Comparison of ENCODE assay signal across 8 mouse cellular contexts in genomic region chr19:54046684-54047070, GRCm38 (mm10). TPM values are rescaled to one million over a fixed set of nuclear protein-coding genes. Genes with fewer than 3 reads are reported as not detected.
A peak's percentile ranks its signal among the peaks of the same experiment; 100 is the strongest.
DNase-seq lines count a peak whose midpoint lies in the region; ATAC-seq and TF ChIP-seq lines count a peak whose summit lies in the region.

No protein-coding gene starts in this region.

- H3K36me3 ChIP-seq in heart, embryonic 10.5 days, result no peaks in the 10 kb centered on the region
- H3K36me3 ChIP-seq in ES-E14 (ENCODE audit: control insufficient read depth, insufficient read depth, low read length, poor library complexity, severe bottlenecking), result no peaks in the 10 kb centered on the region
- H3K36me3 ChIP-seq in forebrain, embryonic 13.5 days (ENCODE audit: poor library complexity, severe bottlenecking), result no peaks in the 10 kb centered on the region
- no peaks in the 10 kb centered on the region for H3K36me3 ChIP-seq in limb, embryonic 15.5 days
- H3K36me3 ChIP-seq in stomach, embryonic 16.5 days (ENCODE audit: control insufficient read depth, insufficient read depth, low read length), result no peaks in the 10 kb centered on the region

- ATAC-seq in forebrain, embryonic 13.5 days, result no peak
- ATAC-seq in limb, embryonic 15.5 days (ENCODE audit: insufficient number of reproducible peaks, low FRiP score, low TSS enrichment, low read depth), result no peak
- no peak for ATAC-seq in stomach, embryonic 16.5 days (ENCODE audit: insufficient read depth, low FRiP score)
- no peak for ATAC-seq in monocyte, adult 5-6 weeks (replicated peaks; ENCODE audit: insufficient number of reproducible peaks, low FRiP score, low TSS enrichment, poor library complexity, severe bottlenecking)

- H3K27me3 ChIP-seq in heart, embryonic 10.5 days (ENCODE audit: insufficient read depth, poor library complexity, severe bottlenecking), result peaks cover 73% of the 10 kb centered on the region
- H3K27me3 ChIP-seq in forebrain, embryonic 13.5 days, result peaks cover 64% of the 10 kb centered on the region
- peaks cover 79% of the 10 kb centered on the region for H3K27me3 ChIP-seq in limb, embryonic 15.5 days
- H3K27me3 ChIP-seq in stomach, embryonic 16.5 days (ENCODE audit: control insufficient read depth, insufficient read depth, low read length), result peaks cover 42% of the 10 kb centered on the region

- no peaks in the 10 kb centered on the region for H3K9me3 ChIP-seq in heart, embryonic 10.5 days
- no peaks in the 10 kb centered on the region for H3K9me3 ChIP-seq in ES-E14 (ENCODE audit: control insufficient read depth, insufficient read depth, low read depth, low read length)
- H3K9me3 ChIP-seq in forebrain, embryonic 13.5 days (replicated peaks), result no peaks in the 10 kb centered on the region
- no peaks in the 10 kb centered on the region for H3K9me3 ChIP-seq in limb, embryonic 15.5 days
- H3K9me3 ChIP-seq in stomach, embryonic 16.5 days (replicated peaks; ENCODE audit: control insufficient read depth, low read length), result no peaks in the 10 kb centered on the region

- H3K4me3 ChIP-seq in heart, embryonic 10.5 days, result peak overlapping the region; percentile 70
- H3K4me3 ChIP-seq in ES-E14 (ENCODE audit: insufficient read depth in 1 of 2, low read depth in 1 of 2, low read length in 2 of 2, poor library complexity in 1 of 2, severe bottlenecking in 1 of 2), result peak overlapping the region in 1 of 2 experiments; percentile 46; a peak in 3 of 4 replicates
- H3K4me3 ChIP-seq in forebrain, embryonic 13.5 days, result peak overlapping the region; percentile 57
- H3K4me3 ChIP-seq in limb, embryonic 15.5 days, result peak overlapping the region; percentile 53
- H3K4me3 ChIP-seq in stomach, embryonic 16.5 days (replicated peaks; ENCODE audit: low read length), result peak overlapping the region; percentile 59

- H3K27ac ChIP-seq in heart, embryonic 10.5 days, result peak overlapping the region; percentile 67; the same call in 1 of the 2 replicates
- no peak overlapping the region for H3K27ac ChIP-seq in ES-E14 (ENCODE audit: insufficient read depth, low read depth, low read length, poor library complexity, severe bottlenecking)
- H3K27ac ChIP-seq in forebrain, embryonic 13.5 days, result no peak overlapping the region
- H3K27ac ChIP-seq in limb, embryonic 15.5 days, result no peak overlapping the region
- no peak overlapping the region for H3K27ac ChIP-seq in stomach, embryonic 16.5 days (ENCODE audit: low read length)

- H3K4me1 ChIP-seq in heart, embryonic 10.5 days, result peaks cover 40% of the 10 kb centered on the region
- peaks cover 0 to 8% of the 10 kb centered on the region in 2 experiments; a peak in 2 of 4 replicates for H3K4me1 ChIP-seq in ES-E14 (ENCODE audit: control insufficient read depth in 2 of 2, insufficient read depth in 2 of 2, low read length in 2 of 2, poor library complexity in 1 of 2)
- peaks cover 34% of the 10 kb centered on the region for H3K4me1 ChIP-seq in forebrain, embryonic 13.5 days
- H3K4me1 ChIP-seq in limb, embryonic 15.5 days, result peaks cover 37% of the 10 kb centered on the region
- H3K4me1 ChIP-seq in stomach, embryonic 16.5 days (ENCODE audit: control insufficient read depth, insufficient read depth, low read length), result peaks cover 25% of the 10 kb centered on the region

- peak; percentile 74 for DNase-seq in heart, embryonic 10.5 days (ENCODE audit: low spot score)
- no peak for DNase-seq in heart, postnatal 4 days
- DNase-seq in ES-E14 (ENCODE audit: low read depth, low spot score), result no peak
- DNase-seq in urinary bladder, postnatal 4 days (ENCODE audit: low spot score in 2 of 2), result no peak

- in situ Hi-C loops in ES-E14 (cut with MboI; ENCODE audit: low sequenced_read_pairs in 2 of 2, unreplicated experiment in 2 of 2), result loop anchor here in 1 of 2 experiments (25.0 kb wide), 1 partner anchor 1016 kb away; no protein-coding TSS in a partner anchor

- H3K9ac ChIP-seq in ES-E14 (ENCODE audit: insufficient read depth, low read depth, low read length, poor library complexity, severe bottlenecking), result peak overlapping the region; percentile 21; the same call in 1 of the 2 replicates
- peak overlapping the region; percentile 72 for H3K9ac ChIP-seq in forebrain, embryonic 13.5 days
- peak overlapping the region; percentile 26; the same call in 1 of the 2 replicates for H3K9ac ChIP-seq in limb, embryonic 15.5 days
- H3K9ac ChIP-seq in stomach, embryonic 16.5 days (ENCODE audit: low read length), result peak overlapping the region; percentile 61

- H3K4me2 ChIP-seq in forebrain, embryonic 13.5 days, result peak overlapping the region; percentile 100
- H3K4me2 ChIP-seq in limb, embryonic 15.5 days, result peak overlapping the region; percentile 99
- peak overlapping the region; percentile 100 for H3K4me2 ChIP-seq in stomach, embryonic 16.5 days (ENCODE audit: low read depth, low read length)

- 1% methylated on average over 46 of the region's 46 CpGs for WGBS in heart, embryonic 10.5 days
- under 1% methylated on average over 46 of the region's 46 CpGs for WGBS in forebrain, embryonic 13.5 days
- WGBS in limb, embryonic 15.5 days, result 2% methylated on average over 46 of the region's 46 CpGs
- WGBS in stomach, embryonic 16.5 days, result under 1% methylated on average over 44 of the region's 46 CpGs

TF ChIP-seq in ES-E14, 5 proteins besides CTCF, POLR2A, EP300 and RAD21:
- TF ChIP-seq HCFC1 (IDR thresholded peaks at IDR 0.05; ENCODE audit: borderline replicate concordance, insufficient read depth, low read length) (no peak), CHD2 (IDR thresholded peaks at IDR 0.05; ENCODE audit: low read depth, low read length) (no peak), ZC3H11A (IDR thresholded peaks at IDR 0.05; ENCODE audit: borderline replicate concordance, low read depth, low read length) (no peak), MAFK (IDR thresholded peaks at IDR 0.05; ENCODE audit: insufficient read depth, low read depth, low read length) (no peak), ZNF384 (IDR thresholded peaks at IDR 0.05; ENCODE audit: low read depth, low read length) (no peak)

RNA-seq across cellular contexts. Expression of gene Adra2a, which starts 2.7 kb away (rescaled TPM):
- 0.26 TPM in 1 of 2 replicates, not detected in the other for polyA plus RNA-seq in heart, embryonic 10.5 days (2016; fragmentation: Nextera tagmentation; extraction: Ambion mirVana)
- total RNA-seq in heart, postnatal 4 days (2021), result under 1 TPM; 0.14 to 0.19 TPM
- total RNA-seq in ES-E14 (2012; rRNA removed), result 0.58 and 0.76 TPM in 2 replicates
- 1.1 TPM in 2 replicates for polyA plus RNA-seq in forebrain, embryonic 13.5 days (2015; fragmentation: Nextera tagmentation; extraction: Ambion mirVana)
- 0.48 and 0.77 TPM in 2 replicates for polyA plus RNA-seq in limb, embryonic 15.5 days (2015; fragmentation: Nextera tagmentation; extraction: Ambion mirVana)
- 0.31 and 0.32 TPM in 2 replicates for polyA plus RNA-seq in stomach, embryonic 16.5 days (2015; fragmentation: Nextera tagmentation; extraction: Ambion mirVana)
- total RNA-seq in monocyte, adult 5-6 weeks (2017), result 0.19 TPM in 1 of 3 replicates, not detected in the others

Comparison
In these comparisons a context has a peak if more than half of its experiments do, and no peak if none do; other contexts are left out.
1. H3K9ac ChIP-seq: peak in every context shown above with its lines; median percentile 72 in forebrain, embryonic 13.5 days; 61 in stomach, embryonic 16.5 days; 26 in limb, embryonic 15.5 days; 21 in ES-E14.